In the genomic region with DNA sequence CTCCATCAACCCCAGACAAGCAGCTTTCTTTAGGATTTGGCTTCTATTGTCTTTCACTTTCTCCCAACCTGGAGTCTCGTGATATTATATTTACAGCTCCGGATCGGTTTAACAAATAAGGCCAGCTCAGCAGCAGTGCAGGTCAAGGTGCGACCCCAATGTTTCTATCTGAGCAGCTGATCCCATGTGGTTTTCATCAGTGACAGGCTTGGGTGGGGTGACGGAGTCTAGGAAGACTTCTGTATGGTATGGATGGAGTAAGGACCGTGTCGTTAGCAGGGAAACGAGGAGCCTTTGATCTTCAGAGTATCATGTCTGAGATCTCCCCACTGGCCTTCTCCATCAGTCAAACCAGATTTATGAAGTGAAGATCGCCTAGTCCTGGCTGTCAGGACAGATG, we compare ENCODE assay signal across 20 mouse cellular contexts.
A peak's percentile ranks its signal among the peaks of the same experiment; 100 is the strongest.
DNase-seq lines count a peak whose midpoint lies in the region; ATAC-seq and TF ChIP-seq lines count a peak whose summit lies in the region.
"Had no signal": no experiment of that assay in that cellular context is flagged by ENCODE, and none has a peak within 500 bp of the region (broad histone marks: within the 10 kb centered on the region; RNA-seq: fewer than 3 reads in every experiment).

No protein-coding gene starts in this region.

- no peak overlapping the region for H3K4me3 ChIP-seq in kidney, embryonic 16.5 days (ENCODE audit: low read length)
- H3K4me3 ChIP-seq in kidney, adult 2 months (ENCODE audit: insufficient read depth, low read depth, low read length): no peak overlapping the region
- no peak overlapping the region for H3K4me3 ChIP-seq in embryonic facial prominence, embryonic 13.5 days
- no peak overlapping the region for H3K4me3 ChIP-seq in intestine, postnatal 0 days (ENCODE audit: low read depth, low read length)
- no peak overlapping the region for H3K4me3 ChIP-seq in stomach, embryonic 16.5 days (replicated peaks; ENCODE audit: low read length)
- H3K4me3 ChIP-seq: erythroblast, embryonic 14.5 days; forebrain, embryonic 15.5 days; heart, adult 2 months; liver, embryonic 15.5 days; midbrain, embryonic 10.5 days had no signal

- H3K9ac ChIP-seq in kidney, embryonic 16.5 days (replicated peaks; ENCODE audit: low read length): no peak overlapping the region
- H3K9ac ChIP-seq in embryonic facial prominence, embryonic 13.5 days: 0 out of 2 replicates have a peak overlapping the region, but pooled peaks have one; percentile 1
- H3K9ac ChIP-seq in intestine, postnatal 0 days (ENCODE audit: low read depth, low read length): no peak overlapping the region
- no peak overlapping the region for H3K9ac ChIP-seq in stomach, embryonic 16.5 days (ENCODE audit: low read length)
- H3K9ac ChIP-seq: forebrain, embryonic 15.5 days; liver, embryonic 15.5 days had no signal

- H3K4me2 ChIP-seq in kidney, embryonic 16.5 days (replicated peaks; ENCODE audit: low read depth, low read length): peak overlapping the region; percentile 17; the same call in 1 of the 2 replicates
- H3K4me2 ChIP-seq in embryonic facial prominence, embryonic 13.5 days: peak overlapping the region; percentile 26
- H3K4me2 ChIP-seq in intestine, postnatal 0 days (replicated peaks; ENCODE audit: low read depth): peak overlapping the region; percentile 47; the same call in 1 of the 2 replicates
- H3K4me2 ChIP-seq in stomach, embryonic 16.5 days (ENCODE audit: low read depth, low read length): 0 out of 2 replicates have a peak overlapping the region, but pooled peaks have one; percentile 5
- H3K4me2 ChIP-seq: forebrain, embryonic 15.5 days; liver, embryonic 15.5 days had no signal

- no peaks in the 10 kb centered on the region for H3K27me3 ChIP-seq in kidney, embryonic 16.5 days (ENCODE audit: insufficient read depth, low read length)
- no peaks in the 10 kb centered on the region for H3K27me3 ChIP-seq in kidney, adult 2 months (replicated peaks; ENCODE audit: control insufficient read depth, insufficient read depth, low read length)
- H3K27me3 ChIP-seq in embryonic facial prominence, embryonic 13.5 days: no peaks in the 10 kb centered on the region
- H3K27me3 ChIP-seq in intestine, postnatal 0 days (replicated peaks; ENCODE audit: control insufficient read depth, insufficient read depth, low read length): no peaks in the 10 kb centered on the region
- no peaks in the 10 kb centered on the region for H3K27me3 ChIP-seq in stomach, embryonic 16.5 days (ENCODE audit: control insufficient read depth, insufficient read depth, low read length)
- H3K27me3 ChIP-seq: forebrain, embryonic 15.5 days had no signal

- no peaks in the 10 kb centered on the region for H3K36me3 ChIP-seq in kidney, embryonic 16.5 days (ENCODE audit: insufficient read depth, low read length)
- H3K36me3 ChIP-seq in kidney, adult 2 months (ENCODE audit: control insufficient read depth, insufficient read depth, low read length): no peaks in the 10 kb centered on the region
- H3K36me3 ChIP-seq in embryonic facial prominence, embryonic 13.5 days: no peaks in the 10 kb centered on the region
- H3K36me3 ChIP-seq in intestine, postnatal 0 days (ENCODE audit: control insufficient read depth, insufficient read depth): no peaks in the 10 kb centered on the region
- no peaks in the 10 kb centered on the region for H3K36me3 ChIP-seq in stomach, embryonic 16.5 days (ENCODE audit: control insufficient read depth, insufficient read depth, low read length)
- H3K36me3 ChIP-seq: forebrain, embryonic 15.5 days; liver, embryonic 15.5 days; midbrain, embryonic 10.5 days had no signal

- no peak for DNase-seq in kidney, adult 2 months
- no peak for DNase-seq in ovary, adult 18-20 months (ENCODE audit: low spot score)
- no peak for DNase-seq in left cerebral cortex, postnatal 4 days
- DNase-seq: B cell, adult 2 months; cerebellum, adult 8-10 months; gastrocnemius, postnatal 25 days; heart, adult 2 months; heart, postnatal 4 days; kidney, adult 18-20 months; kidney, postnatal 25 days; thymus, adult 2 months had no signal

- no peak overlapping the region for H3K27ac ChIP-seq in kidney, embryonic 16.5 days (ENCODE audit: low read length)
- H3K27ac ChIP-seq in kidney, adult 2 months (ENCODE audit: insufficient read depth, low read depth, low read length): no peak overlapping the region
- peak overlapping the region; percentile 72 for H3K27ac ChIP-seq in embryonic facial prominence, embryonic 13.5 days
- H3K27ac ChIP-seq in intestine, postnatal 0 days (ENCODE audit: low read depth, low read length): no peak overlapping the region
- H3K27ac ChIP-seq in stomach, embryonic 16.5 days (ENCODE audit: low read length): no peak overlapping the region
- H3K27ac ChIP-seq: forebrain, embryonic 15.5 days; heart, adult 2 months; liver, embryonic 15.5 days; midbrain, embryonic 10.5 days had no signal

- no peak for TF ChIP-seq POLR2A in kidney, adult 2 months (IDR thresholded peaks at IDR 0.05; ENCODE audit: low read depth, low read length)

- intact Hi-C loops in left cerebral cortex, postnatal 4 days (cut with DNase I): no loop called here

- H3K4me1 ChIP-seq in kidney, embryonic 16.5 days (ENCODE audit: insufficient read depth, low read length): peaks cover 11% of the 10 kb centered on the region
- H3K4me1 ChIP-seq in kidney, adult 2 months (ENCODE audit: control insufficient read depth, insufficient read depth, low read length): no peaks in the 10 kb centered on the region
- peaks cover 19% of the 10 kb centered on the region for H3K4me1 ChIP-seq in embryonic facial prominence, embryonic 13.5 days
- H3K4me1 ChIP-seq in intestine, postnatal 0 days (replicated peaks; ENCODE audit: control insufficient read depth, insufficient read depth, low read length): no peaks in the 10 kb centered on the region
- no peaks in the 10 kb centered on the region for H3K4me1 ChIP-seq in stomach, embryonic 16.5 days (ENCODE audit: control insufficient read depth, insufficient read depth, low read length)
- H3K4me1 ChIP-seq: liver, embryonic 15.5 days had no signal

- no peak for TF ChIP-seq CTCF in kidney, adult 2 months (conservative IDR thresholded peaks at IDR 0.05; ENCODE audit: insufficient read depth, insufficient read length, low read depth, low read length)
- TF ChIP-seq CTCF in intestine, postnatal 0 days (IDR thresholded peaks at IDR 0.05; ENCODE audit: low read depth): no peak

- ATAC-seq in kidney, embryonic 16.5 days (ENCODE audit: low FRiP score, low TSS enrichment): no peak
- 0 out of 2 replicates have a peak, but pooled peaks have one; percentile 57 for ATAC-seq in embryonic facial prominence, embryonic 13.5 days (ENCODE audit: insufficient number of reproducible peaks, insufficient read depth, low FRiP score, low TSS enrichment, low read depth)
- 0 out of 2 replicates have a peak, but pooled peaks have one; percentile 22 for ATAC-seq in intestine, postnatal 0 days
- no peak for ATAC-seq in stomach, embryonic 16.5 days (ENCODE audit: insufficient read depth, low FRiP score)
- ATAC-seq: forebrain, embryonic 15.5 days; hindbrain, embryonic 16.5 days had no signal

- 21% methylated on average over 9 of the region's 9 CpGs for WGBS in kidney, embryonic 16.5 days
- WGBS in kidney, adult 2 months: 49% methylated on average over 9 of the region's 9 CpGs
- 22% methylated on average over 9 of the region's 9 CpGs for WGBS in embryonic facial prominence, embryonic 13.5 days
- 49% methylated on average over 9 of the region's 9 CpGs for WGBS in intestine, postnatal 0 days
- 41% methylated on average over 9 of the region's 9 CpGs for WGBS in stomach, embryonic 16.5 days

- H3K9me3 ChIP-seq in kidney, embryonic 16.5 days (ENCODE audit: low read length): no peaks in the 10 kb centered on the region
- no peaks in the 10 kb centered on the region for H3K9me3 ChIP-seq in embryonic facial prominence, embryonic 13.5 days
- H3K9me3 ChIP-seq in intestine, postnatal 0 days (ENCODE audit: control insufficient read depth): no peaks in the 10 kb centered on the region
- no peaks in the 10 kb centered on the region for H3K9me3 ChIP-seq in stomach, embryonic 16.5 days (replicated peaks; ENCODE audit: control insufficient read depth, low read length)
- H3K9me3 ChIP-seq: forebrain, embryonic 15.5 days; liver, embryonic 15.5 days; midbrain, embryonic 10.5 days had no signal

Comparison
In these comparisons a context has a peak if more than half of its experiments do, and no peak if none do; other contexts are left out.
1. ATAC-seq: peak in embryonic facial prominence, embryonic 13.5 days (single experiment) and intestine, postnatal 0 days (single experiment); none in kidney, embryonic 16.5 days (single experiment) and stomach, embryonic 16.5 days (single experiment).
2. Peak in every context shown above with its lines, with median percentiles within 50 percentile points of each other: H3K4me2 ChIP-seq.